Mouse (Mus musculus) lung, adult 2 months (tissue): ENCODE results near the gene Pspn.

Experiments
- CTCF ChIP-seq: fragments of 200-500 bp; IDR thresholded peaks from 2 replicates; pipeline ENCODE4 v1.5.1; 2011; ENCODE audit warnings: mild to moderate bottlenecking, low read length, control low read depth; ENCODE audit not compliant: insufficient read depth
- POLR2A ChIP-seq: fragments of 200-500 bp; IDR thresholded peaks from 2 replicates; pipeline ENCODE4 v1.6.1; 2011; ENCODE audit warnings: low read depth, mild to moderate bottlenecking, control low read depth, low read length, borderline replicate concordance; ENCODE audit errors: extremely low read depth

DNA sequence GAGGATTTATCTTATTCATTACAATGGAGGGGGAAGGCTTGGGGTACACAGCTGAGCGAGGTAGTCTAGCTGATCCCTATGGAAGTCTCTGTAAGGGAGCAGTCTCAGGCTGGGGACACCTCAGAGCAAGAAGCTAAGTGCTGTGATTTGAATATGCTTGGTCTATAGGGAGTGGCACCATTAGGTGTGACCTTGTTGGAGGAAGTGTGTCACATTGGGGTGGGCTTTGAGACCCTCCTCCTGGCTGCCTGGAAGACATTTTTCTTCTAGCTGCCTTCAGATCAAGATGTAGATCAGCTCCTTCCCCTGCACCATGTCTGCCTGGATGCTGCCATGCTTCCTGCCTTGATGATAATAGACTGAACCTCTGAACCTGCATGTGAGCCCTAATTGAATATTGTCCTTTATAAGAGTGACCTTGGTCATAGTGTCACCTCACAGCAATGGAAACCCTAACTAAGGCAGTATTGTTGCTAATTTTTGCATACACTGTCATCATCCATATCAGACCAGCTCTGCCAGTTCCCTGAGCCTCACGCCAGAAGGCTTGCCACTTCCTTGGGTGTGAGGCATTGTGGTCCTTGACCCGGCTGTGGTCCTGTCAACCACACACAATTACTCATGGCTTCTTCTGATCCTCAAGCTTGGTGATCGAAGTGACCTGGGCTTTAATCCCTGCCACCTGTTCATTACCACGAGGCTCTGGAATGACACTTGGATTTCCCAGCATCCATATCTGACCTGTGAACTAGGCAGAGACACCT, 37.0 kb downstream of the Pspn start:
- TF ChIP-seq CTCF (no peak), POLR2A (no peak)
